ENCODE assay signal across 27 mouse cellular contexts in genomic region chr3:114099335-114099734, GRCm38 (mm10).
"Had no signal": no experiment of that assay in that cellular context is flagged by ENCODE, and none has a peak within 500 bp of the region (broad histone marks: within the 10 kb centered on the region; RNA-seq: fewer than 3 reads in every experiment).

No protein-coding gene starts in this region.

- H3K9me3 ChIP-seq: heart, embryonic 13.5 days; heart, embryonic 15.5 days; hindbrain, embryonic 13.5 days; hindbrain, embryonic 15.5 days; kidney, embryonic 15.5 days; liver, embryonic 13.5 days; liver, embryonic 15.5 days had no signal

- H3K4me1 ChIP-seq: heart, embryonic 13.5 days; heart, embryonic 15.5 days; hindbrain, embryonic 13.5 days; hindbrain, embryonic 15.5 days; kidney, embryonic 15.5 days; liver, embryonic 13.5 days; liver, embryonic 15.5 days had no signal

- H3K4me2 ChIP-seq: heart, embryonic 11.5 days; heart, embryonic 13.5 days; heart, embryonic 15.5 days; hindbrain, embryonic 13.5 days; hindbrain, embryonic 15.5 days; kidney, embryonic 15.5 days; liver, embryonic 11.5 days; liver, embryonic 13.5 days; liver, embryonic 15.5 days had no signal

- H3K4me3 ChIP-seq: gastrocnemius, adult 2 months; heart, adult 2 months; heart, embryonic 13.5 days; heart, embryonic 15.5 days; hindbrain, embryonic 13.5 days; hindbrain, embryonic 15.5 days; kidney, embryonic 15.5 days; liver, embryonic 13.5 days; liver, embryonic 15.5 days had no signal

- H3K9ac ChIP-seq: heart, embryonic 13.5 days; heart, embryonic 15.5 days; hindbrain, embryonic 13.5 days; hindbrain, embryonic 15.5 days; kidney, embryonic 15.5 days; liver, embryonic 13.5 days; liver, embryonic 15.5 days; liver, postnatal 0 days had no signal

- H3K36me3 ChIP-seq: heart, embryonic 13.5 days; heart, embryonic 15.5 days; kidney, embryonic 15.5 days; liver, embryonic 13.5 days; liver, embryonic 15.5 days had no signal

- H3K27me3 ChIP-seq: heart, embryonic 13.5 days; heart, embryonic 15.5 days; hindbrain, embryonic 13.5 days; hindbrain, embryonic 15.5 days; kidney, embryonic 15.5 days; liver, embryonic 13.5 days; liver, embryonic 15.5 days had no signal

- DNase-seq: gastrocnemius, adult 2 months; gastrocnemius, postnatal 10 days; gastrocnemius, postnatal 25 days; heart, adult 2 months; heart, postnatal 14 days; heart, postnatal 36 days; kidney, adult 11 months; kidney, adult 2 months; kidney, adult 9 months; kidney, postnatal 14 days; kidney, postnatal 36 days; layer of hippocampus, adult 9-11 months; layer of hippocampus, postnatal 36 days; liver; liver, embryonic 13.5 days; liver, postnatal 0 days had no signal

- ATAC-seq: hindbrain, postnatal 0 days; intestine, embryonic 16.5 days; liver, postnatal 0 days had no signal

- H3K27ac ChIP-seq: gastrocnemius, adult 2 months; heart, adult 2 months; heart, embryonic 13.5 days; heart, embryonic 15.5 days; hindbrain, embryonic 13.5 days; hindbrain, embryonic 15.5 days; hindbrain, postnatal 0 days; kidney, embryonic 15.5 days; kidney, postnatal 0 days; liver, embryonic 13.5 days; liver, embryonic 15.5 days had no signal
